Mouse (Mus musculus): ENCODE results near the gene Ankrd52.
"Not testable (repeated sequence)": the region's sequence is repeated elsewhere in the genome, so short reads cannot be mapped to it uniquely, and the experiment has no call there.

Ankrd52 gene

GRCm38 (mm10) chr10:128376455-128377211 is at the start of gene Ankrd52:
Ankrd52 (plus strand) TSS chr10:128377115.
- peak; percentile 93 for DNase-seq (ENCODE audit: low spot score)

GRCm38 (mm10) chr10:128327610-128328009 is 49.3 kb upstream of the Ankrd52 start:
- DNase-seq (ENCODE audit: low spot score), result no peak

- DNase-seq (ENCODE audit: low spot score), result not testable (repeated sequence)
These were observed 44.3 kb upstream of the Ankrd52 start for GRCm38 (mm10) chr10:128332358-128333249.

- DNase-seq (ENCODE audit: low spot score), result peak; percentile 88
These were observed 41.3 kb upstream of the Ankrd52 start for GRCm38 (mm10) chr10:128335582-128335981.

GRCm38 (mm10) chr10:128336195-128336594 is 40.7 kb upstream of the Ankrd52 start:
- no peak for DNase-seq (ENCODE audit: low spot score)

GRCm38 (mm10) chr10:128336597-128336996 is 40.3 kb upstream of the Ankrd52 start:
- no peak for DNase-seq (ENCODE audit: low spot score)

GRCm38 (mm10) chr10:128337306-128338181 is 39.4 kb upstream of the Ankrd52 start, which contains the start of gene Cs:
Cs (plus strand) TSS chr10:128337734.
- peak; percentile 99 for DNase-seq (ENCODE audit: low spot score)

GRCm38 (mm10) chr10:128338415-128338814 is 38.5 kb upstream of the Ankrd52 start:
- DNase-seq (ENCODE audit: low spot score), result no peak

- no peak for DNase-seq (ENCODE audit: low spot score)
These were observed 38.0 kb upstream of the Ankrd52 start for GRCm38 (mm10) chr10:128338948-128339347.

- DNase-seq (ENCODE audit: low spot score), result no peak
These were observed 36.7 kb upstream of the Ankrd52 start for GRCm38 (mm10) chr10:128340257-128340656.

- no peak for DNase-seq (ENCODE audit: low spot score)
These were observed 33.5 kb upstream of the Ankrd52 start for GRCm38 (mm10) chr10:128343436-128343835.

GRCm38 (mm10) chr10:128344568-128345275 is 32.2 kb upstream of the Ankrd52 start:
- DNase-seq (ENCODE audit: low spot score), result peak; percentile 52

- no peak for DNase-seq (ENCODE audit: low spot score)
These were observed 29.4 kb upstream of the Ankrd52 start for GRCm38 (mm10) chr10:128347541-128347940.

GRCm38 (mm10) chr10:128358796-128359195 is 18.1 kb upstream of the Ankrd52 start:
- peak; percentile 69 for DNase-seq (ENCODE audit: low spot score)

- no peak for DNase-seq (ENCODE audit: low spot score)
These were observed 17.7 kb upstream of the Ankrd52 start for GRCm38 (mm10) chr10:128359226-128359625.

GRCm38 (mm10) chr10:128361836-128362235 is 15.1 kb upstream of the Ankrd52 start:
- no peak for DNase-seq (ENCODE audit: low spot score)

GRCm38 (mm10) chr10:128362568-128362967 is 14.3 kb upstream of the Ankrd52 start:
- peak; percentile 51 for DNase-seq (ENCODE audit: low spot score)

- DNase-seq (ENCODE audit: low spot score), result no peak
These were observed 9.0 kb upstream of the Ankrd52 start for GRCm38 (mm10) chr10:128367899-128368401.

- peak; percentile 90 for DNase-seq (ENCODE audit: low spot score)
These were observed 8.3 kb upstream of the Ankrd52 start, which contains the start of gene Coq10a for GRCm38 (mm10) chr10:128368402-128369217. Coq10a (minus strand) TSS chr10:128368997.

- DNase-seq (ENCODE audit: low spot score), result no peak
These were observed 7.7 kb upstream of the Ankrd52 start for GRCm38 (mm10) chr10:128369218-128369543.

All from testis, postnatal 10 days (tissue).